8 mouse cellular contexts compared by ENCODE assay signal in the genomic region with DNA sequence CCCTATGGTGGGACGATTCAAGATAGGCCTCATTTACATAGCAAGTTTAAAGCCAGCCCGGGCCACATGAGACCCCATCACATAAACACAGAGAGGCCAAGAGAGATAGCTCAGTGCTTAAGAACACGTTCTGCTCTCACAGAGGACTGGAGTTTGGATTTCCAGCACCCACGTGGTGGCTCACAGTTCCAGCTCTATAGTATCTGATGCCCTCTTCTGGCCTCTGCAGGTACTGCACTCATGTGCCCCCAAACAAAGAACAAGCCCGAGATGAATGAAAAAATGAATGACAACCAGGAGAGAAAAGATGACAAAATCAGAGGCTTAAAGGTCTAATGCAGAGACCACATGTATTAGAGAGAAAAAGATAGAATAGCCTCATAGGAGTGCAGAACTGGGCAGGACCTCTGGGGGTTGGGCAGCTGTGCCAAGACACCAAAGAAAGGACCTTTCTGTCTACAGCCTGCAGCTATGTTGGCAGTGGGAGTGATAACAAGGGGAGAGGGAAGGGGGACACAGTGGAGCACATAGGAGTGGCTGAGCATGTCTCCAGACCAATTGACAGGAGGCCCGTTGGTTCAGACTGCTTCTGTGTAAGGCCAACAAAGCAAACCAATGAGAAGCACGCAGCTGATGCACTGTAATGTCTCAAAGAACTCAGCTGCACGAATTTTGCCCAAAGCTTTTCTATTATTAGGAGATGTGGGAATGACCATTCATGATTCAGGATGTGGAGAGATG. TPM values are rescaled to one million over a fixed set of nuclear protein-coding genes. Genes with fewer than 3 reads are reported as not detected.
DNase-seq lines count a peak whose midpoint lies in the region; ATAC-seq lines count a peak whose summit lies in the region.

No protein-coding gene starts in this region.

- peak; percentile 13 to 41 for DNase-seq in cerebellum, postnatal 25 days
- no peak for DNase-seq in cerebellum, adult 9-11 months
- DNase-seq in left cerebral cortex, postnatal 14 days (ENCODE audit: low spot score in 2 of 2): peak; percentile 34 to 55
- no peak for DNase-seq in left cerebral cortex, adult 9 months (ENCODE audit: low spot score in 2 of 2)
- DNase-seq in T-cell, adult 2 months (ENCODE audit: low spot score): peak; percentile 41
- DNase-seq in induced T-regulatory cell, adult 2 months (ENCODE audit: low read depth): peak; percentile 63
- DNase-seq in layer of hippocampus, adult 9-10 months (ENCODE audit: low spot score): no peak

- ATAC-seq in neutrophil, adult 5-6 weeks (ENCODE audit: extremely low read depth, insufficient number of reproducible peaks, low FRiP score, poor library complexity, severe bottlenecking): peak; percentile 25; the same call in 1 of the 2 replicates

- intact Hi-C loops in left cerebral cortex, postnatal 14 days (cut with DNase I): no loop called here

RNA-seq across cellular contexts. Expression of a gene that starts 21.6 kb away (rescaled TPM):
- total RNA-seq in left cerebral cortex, postnatal 14 days (2021): not detected
- not detected in 2 replicates for total RNA-seq in neutrophil, adult 5-6 weeks (2017)

RNA-seq across cellular contexts. Expression of a gene that starts 35.4 kb away (rescaled TPM):
- not detected for total RNA-seq in left cerebral cortex, postnatal 14 days (2021)
- total RNA-seq in neutrophil, adult 5-6 weeks (2017): 31.7 and 33.5 TPM in 2 replicates

RNA-seq across cellular contexts. Expression of a gene that starts 56.4 kb away (rescaled TPM):
- not detected for total RNA-seq in left cerebral cortex, postnatal 14 days (2021)
- 129 and 143 TPM in 2 replicates for total RNA-seq in neutrophil, adult 5-6 weeks (2017)

Comparison
In these comparisons a context has a peak if more than half of its experiments do, and no peak if none do; other contexts are left out.
1. DNase-seq: peak in cerebellum, postnatal 25 days (2 of 2), left cerebral cortex, postnatal 14 days (2 of 2), T-cell, adult 2 months (single experiment) and induced T-regulatory cell, adult 2 months (single experiment); none in cerebellum, adult 9-11 months (single experiment), left cerebral cortex, adult 9 months (0 of 2) and layer of hippocampus, adult 9-10 months (single experiment).
2. RNA of a gene that starts 35.4 kb away (total RNA-seq): 31.7 to 33.5 TPM in neutrophil, adult 5-6 weeks; not detected in left cerebral cortex, postnatal 14 days; every median in the first group is over 10 times any median in the second.
3. RNA of a gene that starts 56.4 kb away (total RNA-seq): 129 to 143 TPM in neutrophil, adult 5-6 weeks; not detected in left cerebral cortex, postnatal 14 days; every median in the first group is over 100 times any median in the second.